Mouse (Mus musculus) monocyte, adult 5-6 weeks (primary cell): ENCODE measurements around the gene Asb6. TPM values are rescaled to one million over a fixed set of nuclear protein-coding genes. Genes with fewer than 3 reads are reported as not detected.

ENCODE experiments used
- ATAC-seq: fragments of 153-309, 156-312 bp; replicated peaks from 2 replicates; pipeline ENCODE4 v1.8.0; 2017; ENCODE audit warnings: mild to moderate bottlenecking; ENCODE audit not compliant: low TSS enrichment, insufficient number of reproducible peaks, severe bottlenecking, poor library complexity, low FRiP score
- total RNA-seq: library from RNA; stranded (forward); fragments of 200-1000, 200-491, 200-594 nt; gene quantifications from 3 replicates; pipeline ENCODE4 v1.2.3, GENCODE M21; 2017

Asb6 gene
- 20.4 to 45.6 TPM (median 27.7 TPM) in 3 replicates for total RNA-seq

GRCm38 (mm10) chr2:30830283-30830795 is at the start of gene Asb6:
TSS of gene Asb6 (minus strand) at chr2:30830333.
- no peak for ATAC-seq

GRCm38 (mm10) chr2:30879481-30879880 is 49.3 kb upstream of the Asb6 start:
- ATAC-seq = no peak

- ATAC-seq = no peak
Observed at GRCm38 (mm10) chr2:30875621-30876432, 45.7 kb upstream of the Asb6 start.

GRCm38 (mm10) chr2:30875096-30875495 is 45.0 kb upstream of the Asb6 start:
- no peak for ATAC-seq

GRCm38 (mm10) chr2:30874445-30874844 is 44.3 kb upstream of the Asb6 start:
- ATAC-seq = no peak

- ATAC-seq = no peak
Observed at GRCm38 (mm10) chr2:30872669-30873068, 42.5 kb upstream of the Asb6 start.

GRCm38 (mm10) chr2:30870863-30871262 is 40.7 kb upstream of the Asb6 start:
- ATAC-seq = no peak

- no peak for ATAC-seq
Observed at GRCm38 (mm10) chr2:30865426-30865825, 35.3 kb upstream of the Asb6 start.

GRCm38 (mm10) chr2:30864968-30865381 is 34.8 kb upstream of the Asb6 start:
- no peak for ATAC-seq

GRCm38 (mm10) chr2:30863574-30863973 is 33.4 kb upstream of the Asb6 start:
- ATAC-seq = no peak

- no peak for ATAC-seq
Observed at GRCm38 (mm10) chr2:30862081-30862480, 31.9 kb upstream of the Asb6 start.

- no peak for ATAC-seq
Observed at GRCm38 (mm10) chr2:30859782-30860181, 29.6 kb upstream of the Asb6 start.

GRCm38 (mm10) chr2:30857076-30857475 is 26.9 kb upstream of the Asb6 start:
- no peak for ATAC-seq

- no peak for ATAC-seq
Observed at GRCm38 (mm10) chr2:30852771-30853313, 22.7 kb upstream of the Asb6 start.

GRCm38 (mm10) chr2:30850581-30850980 is 20.4 kb upstream of the Asb6 start:
- ATAC-seq = no peak

GRCm38 (mm10) chr2:30848184-30848583 is 18.1 kb upstream of the Asb6 start:
- no peak for ATAC-seq

- ATAC-seq = no peak
Observed at GRCm38 (mm10) chr2:30846723-30847122, 16.6 kb upstream of the Asb6 start.

- no peak for ATAC-seq
Observed at GRCm38 (mm10) chr2:30846236-30846635, 16.1 kb upstream of the Asb6 start.

- ATAC-seq = no peak
Observed at GRCm38 (mm10) chr2:30845152-30846070, 15.3 kb upstream of the Asb6 start.
